Mouse (Mus musculus): ENCODE results near the gene Rnf150. TPM values are rescaled to one million over a fixed set of nuclear protein-coding genes. Genes with fewer than 3 reads are reported as not detected.

The Rnf150 gene
- polyA plus RNA-seq, 1 experiment from 2014 or later: 2.4 TPM

DNA sequence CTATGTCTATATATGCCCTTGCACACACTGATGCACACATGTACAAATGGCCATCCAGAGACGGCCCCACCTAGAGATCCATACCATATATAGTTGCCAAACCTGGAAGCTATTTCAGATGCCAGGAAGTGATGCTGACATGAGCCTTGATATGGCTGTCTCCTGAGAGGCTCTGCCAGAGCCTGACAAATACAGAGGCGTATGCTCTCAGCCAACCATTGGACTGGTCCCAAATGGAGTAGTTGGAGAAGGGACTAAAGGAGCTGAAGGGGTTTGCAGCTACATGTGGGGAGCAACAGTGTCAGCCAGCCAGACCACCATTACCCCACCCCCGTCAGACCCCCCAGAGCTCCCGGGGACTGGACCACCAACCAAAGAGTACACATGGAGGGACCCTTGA lies 189.7 kb downstream of the Rnf150 start:
- Histone ChIP-seq H3K4me1 (ENCODE audit: control insufficient read depth, insufficient read depth, low read length) (peaks cover 21% of the 10 kb centered on the region), H3K4me3 (replicated peaks; ENCODE audit: low read depth, low read length) (no peak overlapping the region), H3K27me3 (ENCODE audit: control insufficient read depth, insufficient read depth, low read length) (no peaks in the 10 kb centered on the region), H3K4me2 (ENCODE audit: low read length) (no peak overlapping the region), H3K9ac (replicated peaks; ENCODE audit: low read length) (no peak overlapping the region), H3K9me3 (ENCODE audit: control insufficient read depth, low read length) (no peaks in the 10 kb centered on the region), H3K27ac (replicated peaks; ENCODE audit: low read depth, low read length) (no peak overlapping the region), H3K36me3 (ENCODE audit: control insufficient read depth, insufficient read depth, low read length) (no peaks in the 10 kb centered on the region)
- no peak for DNase-seq
- no peak for ATAC-seq (ENCODE audit: low FRiP score, low TSS enrichment)
- 89% methylated on average over 4 of the region's 4 CpGs for WGBS

- no peaks in the 10 kb centered on the region for H3K9me3 ChIP-seq (ENCODE audit: control insufficient read depth, low read length)
- WGBS: 92% methylated on average over 3 of the region's 3 CpGs
- no peak overlapping the region for H3K27ac ChIP-seq (replicated peaks; ENCODE audit: low read depth, low read length)
- H3K4me2 ChIP-seq (ENCODE audit: low read length): no peak overlapping the region
- DNase-seq (no peak), ATAC-seq (ENCODE audit: low FRiP score, low TSS enrichment) (no peak)
- H3K4me1 ChIP-seq (ENCODE audit: control insufficient read depth, insufficient read depth, low read length): peaks cover 9% of the 10 kb centered on the region; the same call in 1 of the 2 replicates
- H3K4me3 ChIP-seq (replicated peaks; ENCODE audit: low read depth, low read length): no peak overlapping the region
- no peaks in the 10 kb centered on the region for H3K27me3 ChIP-seq (ENCODE audit: control insufficient read depth, insufficient read depth, low read length)
- H3K36me3 ChIP-seq (ENCODE audit: control insufficient read depth, insufficient read depth, low read length): no peaks in the 10 kb centered on the region
- no peak overlapping the region for H3K9ac ChIP-seq (replicated peaks; ENCODE audit: low read length)
These were observed 191.6 kb downstream of the Rnf150 start for GRCm38 (mm10) chr8:83054801-83055200.

- 87% methylated on average over 8 of the region's 8 CpGs for WGBS
- H3K27ac ChIP-seq (replicated peaks; ENCODE audit: low read depth, low read length): no peak overlapping the region
- H3K36me3 ChIP-seq (ENCODE audit: control insufficient read depth, insufficient read depth, low read length): no peaks in the 10 kb centered on the region
- no peak for ATAC-seq (ENCODE audit: low FRiP score, low TSS enrichment)
- H3K4me2 ChIP-seq (ENCODE audit: low read length): no peak overlapping the region
- 0 out of 2 replicates have a peak, but pooled peaks cover under 1% of the 10 kb centered on the region for H3K4me1 ChIP-seq (ENCODE audit: control insufficient read depth, insufficient read depth, low read length)
- no peaks in the 10 kb centered on the region for H3K9me3 ChIP-seq (ENCODE audit: control insufficient read depth, low read length)
- no peaks in the 10 kb centered on the region for H3K27me3 ChIP-seq (ENCODE audit: control insufficient read depth, insufficient read depth, low read length)
- no peak overlapping the region for H3K9ac ChIP-seq (replicated peaks; ENCODE audit: low read length)
- H3K4me3 ChIP-seq (replicated peaks; ENCODE audit: low read depth, low read length): no peak overlapping the region
- no peak for DNase-seq
These were observed 195.8 kb downstream of the Rnf150 start for GRCm38 (mm10) chr8:83058951-83059350.

- no peak overlapping the region for H3K27ac ChIP-seq (replicated peaks; ENCODE audit: low read depth, low read length)
- 88% methylated on average over 2 of the region's 2 CpGs for WGBS
- H3K4me3 ChIP-seq (replicated peaks; ENCODE audit: low read depth, low read length): no peak overlapping the region
- no peaks in the 10 kb centered on the region for H3K36me3 ChIP-seq (ENCODE audit: control insufficient read depth, insufficient read depth, low read length)
- DNase-seq (no peak), ATAC-seq (ENCODE audit: low FRiP score, low TSS enrichment) (no peak)
- no peak overlapping the region for H3K9ac ChIP-seq (replicated peaks; ENCODE audit: low read length)
- H3K27me3 ChIP-seq (ENCODE audit: control insufficient read depth, insufficient read depth, low read length): no peaks in the 10 kb centered on the region
- H3K4me2 ChIP-seq (ENCODE audit: low read length): no peak overlapping the region
- H3K9me3 ChIP-seq (ENCODE audit: control insufficient read depth, low read length): no peaks in the 10 kb centered on the region
- no peaks in the 10 kb centered on the region for H3K4me1 ChIP-seq (ENCODE audit: control insufficient read depth, insufficient read depth, low read length)
These were observed 196.9 kb downstream of the Rnf150 start for GRCm38 (mm10) chr8:83060076-83060475.

DNA sequence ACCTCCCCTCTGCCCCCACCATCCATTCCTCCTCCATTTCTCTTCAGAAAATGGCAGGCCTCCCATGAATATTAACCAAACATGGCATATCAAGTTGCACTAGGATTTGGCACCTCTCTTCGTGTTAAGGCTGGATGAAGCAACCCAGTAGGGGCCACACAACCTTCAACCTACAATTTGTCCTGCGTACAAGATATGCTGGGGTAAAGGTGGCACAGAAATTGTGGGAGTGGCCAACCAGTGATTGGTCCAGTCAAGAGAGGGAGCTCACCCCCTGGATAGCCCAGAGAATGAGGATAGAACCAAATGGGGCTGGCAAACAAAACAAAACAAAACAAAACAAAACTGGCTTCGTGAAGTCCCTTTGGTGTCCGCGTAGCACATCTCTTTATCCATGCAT lies 198.1 kb downstream of the Rnf150 start:
- H3K27me3 ChIP-seq (ENCODE audit: control insufficient read depth, insufficient read depth, low read length): no peaks in the 10 kb centered on the region
- H3K36me3 ChIP-seq (ENCODE audit: control insufficient read depth, insufficient read depth, low read length): no peaks in the 10 kb centered on the region
- no peak overlapping the region for H3K4me3 ChIP-seq (replicated peaks; ENCODE audit: low read depth, low read length)
- DNase-seq (no peak), ATAC-seq (ENCODE audit: low FRiP score, low TSS enrichment) (no peak)
- no peak overlapping the region for H3K27ac ChIP-seq (replicated peaks; ENCODE audit: low read depth, low read length)
- no peak overlapping the region for H3K4me2 ChIP-seq (ENCODE audit: low read length)
- WGBS: 74% methylated on average over 5 of the region's 5 CpGs
- H3K9ac ChIP-seq (replicated peaks; ENCODE audit: low read length): no peak overlapping the region
- no peaks in the 10 kb centered on the region for H3K4me1 ChIP-seq (ENCODE audit: control insufficient read depth, insufficient read depth, low read length)
- no peaks in the 10 kb centered on the region for H3K9me3 ChIP-seq (ENCODE audit: control insufficient read depth, low read length)

- ATAC-seq (ENCODE audit: low FRiP score, low TSS enrichment) (no peak), DNase-seq (no peak)
- Histone ChIP-seq H3K36me3 (ENCODE audit: control insufficient read depth, insufficient read depth, low read length) (no peaks in the 10 kb centered on the region), H3K27ac (replicated peaks; ENCODE audit: low read depth, low read length) (no peak overlapping the region), H3K4me3 (replicated peaks; ENCODE audit: low read depth, low read length) (no peak overlapping the region), H3K9ac (replicated peaks; ENCODE audit: low read length) (no peak overlapping the region), H3K4me2 (ENCODE audit: low read length) (no peak overlapping the region), H3K4me1 (ENCODE audit: control insufficient read depth, insufficient read depth, low read length) (no peaks in the 10 kb centered on the region), H3K27me3 (ENCODE audit: control insufficient read depth, insufficient read depth, low read length) (no peaks in the 10 kb centered on the region), H3K9me3 (ENCODE audit: control insufficient read depth, low read length) (no peaks in the 10 kb centered on the region)
- 81% methylated on average over 3 of the region's 3 CpGs for WGBS
These were observed 198.7 kb downstream of the Rnf150 start for GRCm38 (mm10) chr8:83061873-83062272.

GRCm38 (mm10) chr8:83062276-83062675 lies 199.1 kb downstream of the Rnf150 start:
- ATAC-seq (ENCODE audit: low FRiP score, low TSS enrichment) (no peak), DNase-seq (no peak)
- H3K4me1 ChIP-seq (ENCODE audit: control insufficient read depth, insufficient read depth, low read length): no peaks in the 10 kb centered on the region
- no peaks in the 10 kb centered on the region for H3K36me3 ChIP-seq (ENCODE audit: control insufficient read depth, insufficient read depth, low read length)
- H3K27me3 ChIP-seq (ENCODE audit: control insufficient read depth, insufficient read depth, low read length): no peaks in the 10 kb centered on the region
- no peak overlapping the region for H3K9ac ChIP-seq (replicated peaks; ENCODE audit: low read length)
- H3K9me3 ChIP-seq (ENCODE audit: control insufficient read depth, low read length): no peaks in the 10 kb centered on the region
- H3K27ac ChIP-seq (replicated peaks; ENCODE audit: low read depth, low read length): no peak overlapping the region
- no peak overlapping the region for H3K4me2 ChIP-seq (ENCODE audit: low read length)
- WGBS: 87% methylated on average over 5 of the region's 5 CpGs
- H3K4me3 ChIP-seq (replicated peaks; ENCODE audit: low read depth, low read length): no peak overlapping the region

DNA sequence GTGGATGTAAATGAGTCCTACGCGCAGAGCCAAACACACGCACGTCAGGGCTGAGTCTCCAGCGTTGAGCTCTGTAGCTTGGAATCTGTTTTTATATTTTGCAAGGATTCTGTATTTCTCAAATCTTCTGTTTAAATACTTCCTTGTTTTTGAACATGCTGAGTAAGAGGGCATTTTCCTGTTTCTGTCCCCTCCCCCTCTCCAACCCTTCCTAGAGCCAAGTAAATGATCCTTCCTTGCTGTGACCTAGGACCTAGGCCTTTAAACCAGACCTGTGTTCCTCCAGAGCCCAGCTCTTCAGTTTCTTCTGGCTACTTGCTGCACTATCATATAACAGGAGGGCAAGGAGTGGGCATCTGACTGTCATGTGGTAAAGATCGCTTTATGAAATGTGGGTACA lies 200.9 kb downstream of the Rnf150 start:
- Histone ChIP-seq H3K9me3 (ENCODE audit: control insufficient read depth, low read length) (no peaks in the 10 kb centered on the region), H3K27me3 (ENCODE audit: control insufficient read depth, insufficient read depth, low read length) (no peaks in the 10 kb centered on the region), H3K4me2 (ENCODE audit: low read length) (no peak overlapping the region), H3K36me3 (ENCODE audit: control insufficient read depth, insufficient read depth, low read length) (no peaks in the 10 kb centered on the region), H3K9ac (replicated peaks; ENCODE audit: low read length) (no peak overlapping the region), H3K27ac (replicated peaks; ENCODE audit: low read depth, low read length) (no peak overlapping the region), H3K4me1 (ENCODE audit: control insufficient read depth, insufficient read depth, low read length) (no peaks in the 10 kb centered on the region), H3K4me3 (replicated peaks; ENCODE audit: low read depth, low read length) (no peak overlapping the region)
- DNase-seq (no peak), ATAC-seq (ENCODE audit: low FRiP score, low TSS enrichment) (no peak)
- WGBS: 92% methylated on average over 6 of the region's 6 CpGs

GRCm38 (mm10) chr8:83066076-83066475 lies 202.9 kb downstream of the Rnf150 start:
- no peaks in the 10 kb centered on the region for H3K9me3 ChIP-seq (ENCODE audit: control insufficient read depth, low read length)
- DNase-seq: no peak
- no peaks in the 10 kb centered on the region for H3K27me3 ChIP-seq (ENCODE audit: control insufficient read depth, insufficient read depth, low read length)
- no peaks in the 10 kb centered on the region for H3K4me1 ChIP-seq (ENCODE audit: control insufficient read depth, insufficient read depth, low read length)
- WGBS: 92% methylated on average over 6 of the region's 6 CpGs
- H3K4me3 ChIP-seq (replicated peaks; ENCODE audit: low read depth, low read length): no peak overlapping the region
- no peaks in the 10 kb centered on the region for H3K36me3 ChIP-seq (ENCODE audit: control insufficient read depth, insufficient read depth, low read length)
- no peak for ATAC-seq (ENCODE audit: low FRiP score, low TSS enrichment)
- H3K9ac ChIP-seq (replicated peaks; ENCODE audit: low read length): no peak overlapping the region
- H3K4me2 ChIP-seq (ENCODE audit: low read length): no peak overlapping the region
- H3K27ac ChIP-seq (replicated peaks; ENCODE audit: low read depth, low read length): no peak overlapping the region

Data from midbrain, embryonic 14.5 days (tissue).